Mouse (Mus musculus) left cerebral cortex, postnatal 10 days (tissue): ENCODE measurements around the gene Calhm5. TPM values are rescaled to one million over a fixed set of nuclear protein-coding genes. Genes with fewer than 3 reads are reported as not detected.

Experiments used
- DNase-seq, 2 experiments: peaks; one replicate each; pipeline ENCODE4 v3.0.0; 2021 to 2022; ENCODE audit warnings: low spot score in 2 of 2, mixed read lengths in 1 of 2; ENCODE audit errors: extremely low spot score in 1 of 2
- intact Hi-C: fragments of 180-260 bp; cut with DNase I; formaldehyde crosslinking; loops from one replicate; pipeline ENCODE4 v1.15.1; 2025
- total RNA-seq, 2 experiments: library from RNA; stranded (reverse); gene quantifications; 2 replicates each; pipeline ENCODE4 v1.2.3; 2021

Gene Calhm5
- 1 to 10 TPM; 1.6 to 1.7 TPM for total RNA-seq

DNA sequence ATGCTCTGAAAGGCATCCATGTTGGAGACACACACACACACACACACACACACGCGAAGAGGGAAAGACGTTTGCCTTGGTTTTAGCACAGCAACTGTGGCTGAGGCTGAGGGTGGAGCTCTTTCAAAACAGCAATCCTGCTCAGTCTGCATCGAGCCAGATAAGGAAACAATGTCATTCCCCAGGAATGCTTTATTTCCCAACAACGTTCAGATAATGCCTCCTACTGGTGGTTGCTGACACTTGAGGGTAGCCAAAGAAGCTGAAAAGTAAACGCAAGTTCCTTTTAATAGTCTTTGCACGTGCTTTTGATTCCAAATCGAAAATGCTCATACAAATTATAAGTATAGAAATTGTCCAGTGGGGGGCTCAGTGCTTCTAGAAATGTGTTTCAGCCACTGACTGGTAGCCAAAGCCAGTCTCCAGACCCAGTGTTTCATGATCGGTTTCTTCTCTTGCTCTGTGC lies at the start of gene Calhm5:
Gene Calhm5 (minus strand): TSS at position 102 of the 466 bp plus-strand sequence.
- intact Hi-C loops: loop anchor here (10.0 kb wide), 1 partner anchor 178 kb away; no protein-coding TSS in a partner anchor
- DNase-seq: peak; percentile 28 to 50

DNA sequence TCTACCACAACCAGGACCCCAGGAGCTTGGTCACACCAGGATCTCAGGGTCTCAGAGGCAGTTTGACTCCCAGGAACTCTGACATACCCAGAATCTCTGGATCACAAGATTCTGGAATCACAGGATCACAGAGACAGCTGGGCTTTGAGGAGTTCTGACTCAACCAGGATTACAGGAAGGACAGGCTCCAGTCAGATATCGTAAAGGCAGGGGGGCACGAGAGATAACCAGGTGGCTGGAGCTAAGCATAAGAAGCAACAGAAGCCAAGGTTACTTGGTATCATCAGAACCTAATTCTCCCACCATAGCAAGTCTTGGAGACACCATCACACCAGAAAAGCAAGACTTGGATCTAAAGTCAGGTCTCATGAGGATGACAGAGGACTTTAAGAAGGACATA lies 45.4 kb upstream of the Calhm5 start:
- intact Hi-C loops: no loop called here
- DNase-seq: no peak

DNA sequence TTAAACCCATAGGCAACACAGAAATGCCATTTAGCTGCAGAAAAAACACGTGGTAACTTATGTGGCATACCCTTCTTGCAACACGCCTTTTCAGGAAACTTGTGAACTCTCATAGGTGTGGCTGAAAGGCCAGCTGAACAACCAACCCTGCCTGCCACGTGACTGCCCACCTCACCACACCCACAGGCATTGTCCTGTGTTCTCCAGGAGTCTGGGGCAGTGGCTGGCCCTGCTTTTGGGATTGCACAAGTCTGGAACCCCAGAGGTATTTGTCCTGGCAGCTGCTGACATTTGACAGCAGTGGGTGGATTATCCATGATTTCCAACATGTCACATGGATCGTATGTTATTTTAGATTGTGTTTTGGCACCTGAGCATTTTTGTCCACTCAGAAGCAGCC lies 43.4 kb upstream of the Calhm5 start:
- no peak for DNase-seq
- intact Hi-C loops: no loop called here

DNA sequence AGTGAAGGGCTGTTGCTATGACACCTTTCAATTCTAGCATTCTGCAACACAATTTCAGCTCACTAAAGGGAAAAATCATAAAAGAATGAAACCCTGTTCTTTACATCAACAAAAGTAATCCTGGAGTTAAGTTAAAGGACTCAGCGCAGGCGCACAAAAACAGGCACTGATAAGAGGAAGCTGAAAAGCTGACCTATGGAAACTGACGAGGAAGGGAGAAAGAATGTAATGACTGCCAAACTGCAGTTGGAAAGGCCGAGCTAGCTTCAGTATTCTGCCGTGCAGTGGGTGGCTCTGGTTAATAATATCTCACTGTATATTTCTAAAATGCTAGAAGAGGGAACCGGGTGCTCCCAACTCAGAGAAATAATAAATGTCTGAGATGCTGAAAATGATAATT lies 41.7 kb upstream of the Calhm5 start:
- intact Hi-C loops: no loop called here

DNA sequence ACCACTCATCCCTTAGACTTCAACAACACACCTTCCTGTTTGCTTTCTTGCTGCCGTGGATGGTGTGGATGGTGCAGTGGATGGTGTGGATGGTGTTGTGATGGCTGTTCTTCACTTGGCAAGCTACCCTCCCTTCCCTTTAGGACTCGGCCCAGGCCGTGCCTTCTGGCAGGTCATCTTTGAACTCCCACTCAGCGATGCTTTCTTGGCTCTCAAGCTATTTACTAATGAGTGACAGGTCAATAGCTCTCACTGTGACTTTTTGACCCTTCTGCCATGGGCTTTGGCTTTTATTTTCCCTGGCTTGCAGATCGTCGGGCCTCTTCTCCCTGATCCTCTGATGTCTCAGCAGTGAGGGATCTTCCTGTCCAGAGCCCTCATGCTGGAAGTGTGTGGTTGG lies 40.1 kb upstream of the Calhm5 start:
- intact Hi-C loops: no loop called here
- no peak for DNase-seq

More for the DNA sequence above, 41.7 kb upstream of the Calhm5 start:
- no peak for DNase-seq

DNA sequence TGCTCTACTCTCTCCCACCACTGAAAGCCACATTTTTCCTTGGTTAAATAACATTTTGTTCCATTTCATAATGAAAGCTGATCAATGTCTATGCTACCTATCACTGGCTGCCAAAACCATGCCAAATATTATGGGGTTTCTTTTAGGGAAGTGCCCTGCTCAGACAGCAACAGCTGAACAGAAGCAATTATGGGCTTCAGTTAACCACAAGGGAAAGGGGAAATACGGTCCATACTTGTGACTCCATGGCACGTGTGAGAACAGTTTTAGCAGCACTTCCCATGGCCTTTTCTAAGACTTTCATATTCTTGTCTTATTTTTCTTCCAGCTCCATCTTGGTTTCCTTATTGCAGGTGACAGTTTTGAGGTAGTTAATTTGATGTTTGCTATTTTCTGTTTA lies 35.0 kb upstream of the Calhm5 start:
- DNase-seq: no peak
- intact Hi-C loops: no loop called here

DNA sequence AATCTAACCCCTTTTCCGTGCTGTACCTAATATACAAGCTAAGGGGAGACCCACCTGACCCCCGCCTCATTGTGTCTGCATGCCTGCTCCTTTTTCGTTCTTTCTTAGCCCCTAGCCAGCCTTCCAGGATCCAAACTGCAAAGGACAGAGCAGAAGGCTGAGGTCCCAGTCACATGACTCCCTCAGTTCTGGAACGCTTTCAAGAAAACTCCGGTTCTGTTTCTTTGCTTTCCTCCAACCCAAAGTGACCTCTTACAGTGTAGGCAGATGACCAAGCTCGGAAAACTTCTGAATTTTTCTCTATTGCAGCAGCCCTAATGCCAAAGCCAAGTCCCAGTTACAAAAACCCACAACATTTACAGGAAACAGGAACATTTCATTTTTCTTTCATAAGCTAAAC lies 32.1 kb upstream of the Calhm5 start:
- intact Hi-C loops: no loop called here

DNA sequence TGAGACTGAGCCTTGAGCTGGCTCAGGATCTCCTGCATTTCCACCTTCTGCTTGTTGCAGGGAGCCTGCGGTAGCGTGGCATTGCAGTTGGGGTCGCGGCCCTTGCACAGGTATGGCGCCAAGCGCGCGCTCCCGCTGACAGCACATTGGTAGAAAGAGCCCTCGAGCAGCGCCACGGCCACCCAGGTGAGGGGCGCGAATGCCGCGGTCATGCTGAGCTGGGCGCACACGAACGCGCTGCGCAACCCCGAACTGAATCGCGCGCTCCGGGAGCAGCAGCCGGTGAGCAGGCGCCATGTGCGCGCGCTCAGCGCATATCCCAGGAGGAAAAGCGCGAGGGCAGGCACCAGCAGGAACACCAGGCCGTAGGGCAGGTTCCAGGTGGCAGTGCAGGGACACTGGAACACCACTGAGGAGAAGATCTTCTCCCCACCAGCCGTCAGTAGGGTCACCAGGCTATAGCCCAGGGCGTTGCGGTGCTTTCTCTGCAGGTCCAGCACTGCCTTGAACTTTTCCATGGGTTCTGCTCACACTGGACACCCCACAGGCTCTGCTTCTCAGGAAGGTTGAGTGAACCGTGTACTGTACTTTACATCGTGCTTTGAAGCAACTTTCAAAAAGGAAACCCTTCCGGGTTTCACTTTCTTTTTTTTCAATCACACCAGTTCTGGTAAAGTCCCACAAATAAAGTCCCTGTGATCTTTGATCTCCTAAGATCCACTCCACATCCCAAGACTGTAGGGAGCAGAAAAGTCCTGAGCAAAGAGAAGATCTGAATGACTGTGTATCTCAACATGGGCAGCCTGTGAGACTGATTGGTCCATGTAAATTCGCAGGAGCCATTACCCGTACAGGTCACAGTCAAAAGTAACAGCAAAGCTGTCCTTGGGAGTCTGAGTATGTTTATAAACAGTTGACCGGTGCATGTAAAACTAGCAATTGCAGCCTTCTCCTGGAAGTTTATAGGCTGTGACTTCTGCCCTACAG lies 31.4 kb upstream of the Calhm5 start, which contains the start of gene Calhm6:
Gene Calhm6 (minus strand): TSS at position 593 of the 987 bp plus-strand sequence.
- peak; percentile 4 to 54 for DNase-seq
- intact Hi-C loops: no loop called here

More for the DNA sequence above, 32.1 kb upstream of the Calhm5 start:
- DNase-seq: no peak

DNA sequence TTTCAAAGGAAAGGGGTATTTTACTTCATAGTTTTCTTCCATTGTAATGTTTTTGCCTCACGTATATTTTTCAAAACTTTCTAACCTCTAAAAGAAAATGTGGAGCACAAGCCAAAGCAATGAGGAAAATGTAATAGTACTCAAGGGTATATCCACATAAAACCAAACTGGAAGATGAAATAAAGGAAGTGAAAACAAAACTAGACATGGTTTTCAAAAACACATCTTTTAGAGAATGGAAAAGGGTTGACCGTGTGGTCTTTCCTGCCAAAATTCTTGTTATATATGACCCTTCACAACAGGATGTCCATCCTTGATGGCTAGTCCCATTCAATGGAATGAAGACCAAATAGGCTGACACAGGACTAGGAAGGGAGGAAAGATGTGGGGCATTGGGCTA lies 22.1 kb upstream of the Calhm5 start:
- intact Hi-C loops: no loop called here
- DNase-seq: no peak

DNA sequence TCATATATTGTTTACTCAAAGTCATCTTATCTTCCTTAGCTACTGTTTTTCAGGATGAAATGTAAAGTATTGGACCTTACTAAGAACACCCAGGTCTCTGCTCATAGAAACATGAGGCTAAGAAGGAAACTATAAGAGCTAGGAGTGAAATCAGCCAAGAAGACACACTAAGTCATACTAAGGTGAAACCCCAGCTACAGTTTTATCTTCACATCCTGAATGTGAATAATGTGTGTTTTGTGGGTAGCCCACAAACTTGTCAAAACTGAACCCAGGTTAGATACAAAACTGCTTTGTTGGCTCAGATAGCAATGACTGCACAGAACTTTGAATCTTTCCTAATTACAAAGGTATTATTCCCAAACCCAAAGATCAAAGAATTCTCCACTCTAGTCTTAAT lies 21.5 kb upstream of the Calhm5 start:
- DNase-seq: no peak
- intact Hi-C loops: no loop called here

DNA sequence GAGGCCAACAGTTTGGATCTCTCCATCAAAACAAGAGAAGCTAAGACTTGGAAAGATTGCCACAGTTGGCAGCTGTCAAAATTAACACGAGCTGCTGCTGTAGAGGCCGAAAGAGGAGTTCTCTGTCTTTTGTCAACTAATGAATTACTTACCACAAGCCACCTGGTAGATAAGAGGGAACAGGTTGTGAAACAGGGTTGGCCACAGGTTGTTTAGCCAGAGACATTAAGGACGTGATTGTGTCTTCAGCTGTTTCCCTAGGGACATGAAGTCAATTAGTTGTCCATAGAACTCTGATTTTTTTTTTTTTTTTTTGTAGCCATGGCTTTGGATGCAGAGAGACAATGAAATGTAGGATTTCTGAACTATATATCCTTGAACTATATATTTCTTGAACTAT lies 20.8 kb upstream of the Calhm5 start:
- no peak for DNase-seq
- intact Hi-C loops: no loop called here

DNA sequence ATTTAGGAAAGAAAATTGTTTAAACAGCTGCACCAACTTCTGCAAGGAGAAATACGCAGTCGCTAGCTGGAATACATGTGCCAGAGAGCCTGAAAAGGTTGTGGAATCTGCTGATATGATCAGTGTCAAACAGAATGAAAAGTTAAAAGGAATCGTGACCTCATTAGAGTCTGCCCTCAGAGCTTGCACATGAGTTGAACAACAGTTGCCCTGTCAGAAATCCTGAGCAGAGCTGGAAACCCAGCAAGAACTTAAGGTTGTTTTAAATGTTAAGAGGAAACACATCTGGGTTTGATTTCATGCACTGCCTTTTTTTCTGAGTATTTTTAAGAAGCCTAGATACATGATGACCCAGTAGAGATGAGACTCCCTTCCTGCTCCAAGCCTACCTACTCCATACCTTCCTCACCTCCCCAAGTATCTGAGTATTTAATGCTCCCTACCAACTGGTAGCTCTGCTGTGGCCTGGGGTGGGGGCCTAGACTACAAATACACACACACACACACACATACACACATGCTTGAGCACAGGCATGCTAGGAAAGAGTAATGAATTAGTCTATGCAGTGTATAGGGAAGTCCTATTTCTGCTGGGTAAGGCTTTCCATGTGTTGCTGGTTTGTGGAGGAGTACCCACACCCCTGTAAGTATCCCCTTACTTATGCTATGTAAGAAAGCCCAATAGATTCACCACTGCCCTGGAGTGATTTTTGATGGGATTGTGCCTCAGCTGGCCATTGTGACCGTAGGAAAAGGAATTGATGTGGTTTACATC lies 15.8 kb upstream of the Calhm5 start:
- DNase-seq: no peak
- intact Hi-C loops: no loop called here

DNA sequence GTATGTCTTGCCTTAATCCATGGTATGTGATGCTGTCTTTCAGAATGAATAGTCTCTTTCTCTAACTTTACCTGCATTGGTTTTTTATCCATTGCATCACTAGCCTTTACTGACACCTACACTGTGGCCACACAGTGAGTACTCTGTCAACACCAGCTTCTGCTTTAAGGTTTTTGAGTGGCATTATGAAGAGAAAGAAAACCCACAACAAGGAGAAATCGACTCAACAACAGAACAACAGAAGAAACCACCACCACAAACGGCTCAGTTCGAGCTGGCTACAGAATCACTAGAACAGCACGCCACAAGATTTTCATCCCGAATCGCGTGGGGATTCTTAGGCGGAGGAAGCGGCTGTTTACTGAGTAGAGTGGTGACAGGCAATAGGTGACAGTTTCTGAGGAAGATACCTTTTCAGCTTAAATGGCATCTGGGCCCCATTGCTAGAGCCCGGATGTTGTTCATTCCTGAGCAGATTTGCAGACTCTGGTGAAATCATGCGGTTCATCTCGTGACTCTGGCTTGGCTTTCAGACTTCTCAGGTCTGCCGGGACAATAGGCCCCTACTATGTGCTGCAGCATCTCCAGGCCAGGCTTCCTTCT lies 14.6 kb upstream of the Calhm5 start:
- intact Hi-C loops: no loop called here
- no peak for DNase-seq

DNA sequence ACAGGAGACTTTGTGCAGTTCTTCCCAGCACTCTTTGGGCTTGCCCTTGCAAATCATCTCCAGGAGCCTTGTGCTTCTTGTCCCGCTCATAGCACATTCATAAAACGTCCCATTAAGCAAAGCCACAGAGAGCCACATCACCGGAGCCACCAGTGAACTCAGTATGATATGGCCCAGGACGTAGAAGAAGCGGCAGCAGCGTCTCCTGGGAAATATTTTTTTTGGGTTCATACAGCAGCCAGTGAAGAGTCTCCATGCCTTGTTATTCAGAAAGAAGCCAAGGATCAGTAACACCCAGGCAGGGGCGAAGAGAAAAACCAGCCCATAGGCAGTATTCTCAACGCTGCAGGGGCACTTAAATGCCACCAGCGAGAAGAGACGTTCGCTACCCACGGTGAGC lies 355 bp downstream of the Calhm5 start:
- DNase-seq: no peak
- intact Hi-C loops: loop anchor here (2.0 to 10.0 kb wide), 2 partner anchors 59 to 179 kb away; partner anchors contain the start of gene Trappc3l

DNA sequence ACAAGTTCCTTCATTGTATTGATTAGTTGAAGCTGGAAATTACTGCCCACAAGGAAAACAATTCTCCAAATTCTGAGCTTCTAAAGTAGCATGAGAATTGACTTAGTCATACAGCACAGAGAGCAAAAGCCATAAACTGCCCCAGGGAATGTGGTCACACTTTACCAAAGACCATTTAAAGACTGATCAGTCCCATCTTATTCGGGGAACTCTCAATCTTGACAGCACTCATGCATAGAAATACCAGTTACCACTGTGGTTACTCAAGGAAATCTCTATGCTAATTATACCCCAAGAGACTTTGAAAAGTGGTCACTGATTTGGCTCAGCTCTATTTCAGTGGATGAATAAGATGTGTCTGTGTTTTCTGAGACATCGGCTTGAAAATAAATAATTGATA lies 1.2 kb downstream of the Calhm5 start:
- intact Hi-C loops: loop anchor here (2.0 to 10.0 kb wide), 2 partner anchors 58 to 180 kb away; partner anchors contain the start of gene Trappc3l
- no peak for DNase-seq

DNA sequence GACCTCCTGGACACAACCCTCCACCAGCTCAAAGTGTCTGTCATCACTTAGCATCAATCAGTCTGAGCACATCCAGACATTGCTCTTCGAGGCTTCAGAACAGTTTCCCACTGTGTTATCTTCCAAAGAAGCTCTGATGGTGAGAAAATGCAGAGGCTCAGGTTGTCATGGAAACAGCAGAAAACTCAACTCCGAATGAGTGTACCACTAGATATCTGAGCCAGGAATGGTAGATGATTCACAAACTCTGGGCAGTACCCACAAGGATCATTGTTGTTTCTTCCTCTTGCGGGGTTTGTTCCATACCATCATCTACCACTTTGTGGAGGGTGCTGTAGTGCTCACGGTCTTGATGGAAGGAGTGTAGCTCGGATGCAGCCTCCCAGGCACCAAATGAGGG lies 4.4 kb downstream of the Calhm5 start:
- intact Hi-C loops: loop anchor here (10.0 kb wide), 1 partner anchor 183 kb away; no protein-coding TSS in a partner anchor

DNA sequence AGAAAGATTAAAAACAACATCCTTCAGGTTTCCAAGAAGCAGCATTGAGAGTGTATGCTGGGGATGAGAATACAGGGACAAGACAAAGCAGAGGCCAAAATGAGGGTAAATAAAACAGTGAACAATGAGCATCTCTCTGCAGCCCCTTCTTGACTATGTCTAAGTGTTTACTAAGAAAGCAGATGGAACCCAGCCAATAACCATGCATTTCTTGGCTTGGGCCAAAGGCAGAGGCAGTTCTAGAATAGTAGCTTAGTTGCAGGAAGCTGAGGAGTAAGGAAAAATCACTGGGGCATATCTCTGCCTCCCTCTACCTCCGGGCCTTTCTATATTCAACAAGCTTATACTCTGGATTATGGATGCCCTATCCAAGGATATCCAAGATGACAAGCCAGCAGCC lies 5.8 kb downstream of the Calhm5 start:
- intact Hi-C loops: loop anchor here (10.0 kb wide), 1 partner anchor 184 kb away; no protein-coding TSS in a partner anchor
- DNase-seq: no peak

More for the DNA sequence above, 4.4 kb downstream of the Calhm5 start:
- DNase-seq: peak in 1 of 2 experiments; percentile 56

DNA sequence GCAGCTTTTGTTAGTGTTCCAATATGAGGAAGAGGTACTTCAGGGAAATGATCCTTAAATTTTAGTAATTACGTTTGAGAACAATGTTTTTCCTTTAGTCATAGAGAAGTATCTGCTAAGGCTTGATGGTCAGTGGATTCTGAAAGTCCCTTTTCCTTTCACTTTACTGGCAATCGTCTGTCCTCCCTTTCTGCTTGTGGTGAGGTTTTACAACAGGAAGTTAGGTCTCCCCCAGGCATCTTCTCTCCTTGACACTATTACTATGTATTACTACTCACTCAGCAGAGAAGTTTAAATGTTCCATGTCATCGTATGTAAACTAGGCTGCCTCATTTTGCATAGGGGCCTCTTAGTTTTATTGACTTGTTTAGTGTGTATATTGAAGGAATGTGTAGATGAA lies 6.8 kb downstream of the Calhm5 start:
- intact Hi-C loops: no loop called here
- DNase-seq: no peak

DNA sequence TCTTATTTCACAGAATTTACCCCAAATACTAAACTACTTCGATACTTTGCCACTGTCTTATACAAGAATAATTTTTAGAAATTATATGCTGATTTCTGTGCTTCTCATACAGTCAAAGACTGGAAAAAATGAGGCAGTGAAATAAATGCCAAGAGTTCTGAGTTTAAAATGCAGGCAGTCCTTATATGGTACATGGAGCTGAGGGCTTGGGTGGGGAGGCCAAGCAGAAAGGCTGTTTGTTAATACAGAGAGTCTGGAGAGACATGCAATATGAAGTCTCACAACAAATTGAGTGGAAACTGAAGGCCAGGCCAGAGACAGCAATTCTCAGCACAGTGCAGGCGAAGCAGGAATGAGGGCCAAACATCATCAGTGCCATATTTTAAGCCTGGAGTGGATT lies 7.8 kb downstream of the Calhm5 start:
- DNase-seq: no peak
- intact Hi-C loops: no loop called here
